Mouse (Mus musculus): ENCODE results near the gene Gigyf1.

GRCm38 (mm10) chr5:137535318-137535717 lies 17.0 kb downstream of the Gigyf1 start:
- no peak for TF ChIP-seq CTCF (conservative IDR thresholded peaks at IDR 0.05; ENCODE audit: insufficient read depth, insufficient read length, low read depth, low read length)
- TF ChIP-seq POLR2A (IDR thresholded peaks at IDR 0.05; ENCODE audit: low read depth, low read length): no peak

Data from kidney, adult 2 months (tissue).